Mouse (Mus musculus): Measurements from ENCODE around the gene Fam136a. TPM values are rescaled to one million over a fixed set of nuclear protein-coding genes. Genes with fewer than 3 reads are reported as not detected.
"Not testable (repeated sequence)": the region's sequence is repeated elsewhere in the genome, so short reads cannot be mapped to it uniquely, and the experiment has no call there.

Fam136a gene
- 150 and 167 TPM in 2 replicates for polyA plus RNA-seq (2016; fragmentation: Nextera tagmentation; extraction: Ambion mirVana)

DNA sequence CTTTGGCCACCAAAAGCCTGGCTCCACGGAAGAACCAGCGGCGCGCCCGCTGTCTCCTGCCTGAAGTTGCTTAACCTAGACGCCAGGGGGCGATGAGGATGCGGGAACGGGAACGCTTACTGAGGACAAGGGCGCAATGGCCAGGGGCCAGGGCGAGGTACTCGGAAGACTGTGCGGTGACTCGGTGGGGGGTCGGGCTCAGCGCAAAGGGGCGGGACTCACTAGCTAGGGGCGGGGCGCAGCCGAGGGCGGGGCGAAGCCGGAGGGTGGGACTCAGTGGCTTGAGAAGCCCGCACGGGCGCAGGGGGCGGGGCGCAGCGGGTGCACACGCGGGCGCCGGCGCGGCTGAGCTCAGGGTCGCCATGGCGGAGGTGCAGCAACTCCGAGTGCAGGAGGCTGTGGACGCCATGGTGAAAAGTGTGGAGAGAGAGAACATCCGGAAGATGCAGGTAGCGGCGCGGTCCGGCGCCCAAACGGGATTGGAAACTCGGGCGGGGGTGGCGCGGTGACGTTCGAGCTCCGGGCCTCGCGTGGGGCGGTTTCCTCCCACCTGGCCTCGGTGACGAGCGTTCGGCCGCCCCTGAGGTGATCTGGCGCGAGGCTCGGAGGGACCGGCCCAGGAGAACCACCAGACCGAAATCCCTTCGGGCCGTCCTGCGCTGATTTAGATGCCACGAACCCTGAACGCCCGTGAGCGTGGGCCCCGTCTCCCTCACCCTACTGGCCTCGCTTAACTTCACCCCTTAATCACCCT lies at the start of gene Fam136a:
TSS of gene Fam136a (plus strand) at position 276 of the 754 bp plus-strand sequence.
- peak within 1 kb of the TSS; percentile 82 for H3K4me3 ChIP-seq
- H3K4me1 ChIP-seq (replicated peaks), result peaks cover 29% of the 10 kb centered on the region
- H3K9me3 ChIP-seq, result no peaks in the 10 kb centered on the region
- peak within 1 kb of the TSS; percentile 94 for H3K27ac ChIP-seq
- no peaks in the 10 kb centered on the region for H3K27me3 ChIP-seq (ENCODE audit: insufficient read depth, poor library complexity, severe bottlenecking)
- peaks cover 26% of the 10 kb centered on the region for H3K36me3 ChIP-seq
- under 1% methylated on average over 76 of the region's 76 CpGs for WGBS
- DNase-seq (ENCODE audit: low spot score), result peak; percentile 99

DNA sequence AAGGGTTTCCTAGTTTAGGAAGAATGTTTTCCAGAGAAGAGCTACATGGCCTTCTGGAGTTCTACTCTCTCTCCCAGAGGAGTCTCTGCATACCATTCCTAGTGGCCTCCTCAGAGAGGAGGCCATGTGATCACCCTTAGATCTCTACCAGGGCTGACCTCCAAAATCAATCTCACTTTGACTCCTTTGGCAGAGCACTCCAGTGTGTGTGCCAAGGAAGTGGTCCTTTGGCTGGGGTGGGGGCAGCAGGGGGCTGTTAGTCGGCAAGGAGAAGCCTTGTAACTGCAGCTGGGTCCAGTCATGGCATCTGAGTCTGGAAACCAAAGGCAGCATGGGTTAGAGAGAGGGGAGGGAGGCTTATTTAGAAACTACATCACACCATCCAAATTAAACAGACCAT lies 48.4 kb upstream of the Fam136a start:
- Histone ChIP-seq H3K36me3 (no peaks in the 10 kb centered on the region), H3K4me3 (no peak overlapping the region), H3K27ac (no peak overlapping the region), H3K9me3 (no peaks in the 10 kb centered on the region), H3K27me3 (ENCODE audit: insufficient read depth, poor library complexity, severe bottlenecking) (no peaks in the 10 kb centered on the region), H3K4me1 (replicated peaks) (no peaks in the 10 kb centered on the region)
- 70% methylated on average over 1 of the region's 1 CpGs for WGBS
- no peak for DNase-seq (ENCODE audit: low spot score)

DNA sequence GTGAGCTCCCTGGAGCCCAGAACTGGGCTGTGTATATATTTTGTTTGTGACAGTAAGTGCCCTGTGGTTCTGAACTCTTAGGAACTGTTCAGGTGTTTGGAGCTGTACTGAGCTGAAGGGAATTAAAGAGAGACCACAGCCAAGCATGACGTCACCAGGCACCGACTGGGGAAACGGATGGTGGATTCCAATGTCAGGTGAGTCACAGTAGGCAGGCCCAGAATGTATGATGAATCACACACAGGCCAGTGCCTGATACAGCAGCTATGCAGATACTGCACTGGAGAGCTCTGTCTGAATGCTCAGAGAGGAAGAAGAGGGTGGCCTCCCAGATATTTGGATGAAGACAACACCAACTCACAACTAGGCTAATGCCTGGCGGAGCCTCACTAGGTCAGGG lies 46.6 kb upstream of the Fam136a start:
- Histone ChIP-seq H3K4me3 (no peak overlapping the region), H3K36me3 (no peaks in the 10 kb centered on the region), H3K27me3 (ENCODE audit: insufficient read depth, poor library complexity, severe bottlenecking) (no peaks in the 10 kb centered on the region), H3K9me3 (no peaks in the 10 kb centered on the region), H3K27ac (no peak overlapping the region), H3K4me1 (replicated peaks) (no peaks in the 10 kb centered on the region)
- DNase-seq (ENCODE audit: low spot score), result no peak
- 85% methylated on average over 4 of the region's 4 CpGs for WGBS

DNA sequence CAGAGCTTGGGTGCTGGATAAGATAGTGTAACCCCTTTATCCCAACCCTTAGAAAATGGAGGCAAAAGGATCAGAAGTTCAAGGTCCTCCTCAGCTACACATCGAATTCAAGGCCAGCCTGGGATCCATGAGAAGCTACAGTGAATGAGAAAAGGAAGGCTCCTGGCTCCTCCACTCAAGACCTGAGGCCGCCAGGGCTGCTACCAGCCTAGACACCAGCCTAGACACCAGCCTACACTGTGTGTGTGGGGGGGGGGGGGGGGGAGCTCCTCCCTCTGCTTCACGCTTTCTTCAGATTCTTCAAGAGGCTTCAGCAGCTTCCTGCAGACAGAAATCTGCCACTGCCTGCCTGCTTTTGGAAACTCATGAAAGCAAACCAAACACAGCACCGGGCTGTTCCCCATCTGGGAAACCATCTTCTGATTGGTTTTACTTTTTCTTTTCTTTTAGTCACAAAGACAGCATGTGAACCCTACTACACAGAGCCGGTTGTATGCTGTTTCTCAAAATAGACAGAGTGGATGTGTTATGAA lies 43.3 kb upstream of the Fam136a start:
- Histone ChIP-seq H3K9me3 (no peaks in the 10 kb centered on the region), H3K4me1 (replicated peaks) (no peaks in the 10 kb centered on the region), H3K27ac (no peak overlapping the region), H3K27me3 (ENCODE audit: insufficient read depth, poor library complexity, severe bottlenecking) (no peaks in the 10 kb centered on the region), H3K4me3 (no peak overlapping the region), H3K36me3 (no peaks in the 10 kb centered on the region)
- no peak for DNase-seq (ENCODE audit: low spot score)
- WGBS, result 86% methylated on average over 5 of the region's 5 CpGs

DNA sequence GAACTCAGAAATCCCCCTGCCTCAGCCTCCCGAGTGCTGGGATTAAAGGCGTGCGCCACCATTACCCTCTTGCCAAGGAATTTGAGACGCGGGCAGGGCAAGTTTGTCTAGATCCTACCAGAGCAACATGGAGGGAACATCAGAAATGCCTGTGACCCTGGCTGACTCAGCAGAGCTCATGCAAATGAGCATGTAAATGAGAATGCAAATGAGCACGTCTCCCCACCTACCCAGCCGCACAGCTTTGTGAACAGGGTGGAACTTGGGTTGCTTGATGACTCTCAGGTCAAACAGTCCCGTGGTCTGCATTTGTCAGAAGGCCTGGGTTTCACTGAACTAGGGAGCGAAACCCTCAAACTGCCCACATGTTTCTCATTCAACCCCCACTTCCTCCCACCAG lies 42.5 kb upstream of the Fam136a start:
- H3K27me3 ChIP-seq (ENCODE audit: insufficient read depth, poor library complexity, severe bottlenecking), result no peaks in the 10 kb centered on the region
- no peaks in the 10 kb centered on the region for H3K36me3 ChIP-seq
- no peak overlapping the region for H3K27ac ChIP-seq
- no peak for DNase-seq (ENCODE audit: low spot score)
- H3K9me3 ChIP-seq, result no peaks in the 10 kb centered on the region
- no peaks in the 10 kb centered on the region for H3K4me1 ChIP-seq (replicated peaks)
- no peak overlapping the region for H3K4me3 ChIP-seq
- WGBS, result 92% methylated on average over 9 of the region's 9 CpGs

DNA sequence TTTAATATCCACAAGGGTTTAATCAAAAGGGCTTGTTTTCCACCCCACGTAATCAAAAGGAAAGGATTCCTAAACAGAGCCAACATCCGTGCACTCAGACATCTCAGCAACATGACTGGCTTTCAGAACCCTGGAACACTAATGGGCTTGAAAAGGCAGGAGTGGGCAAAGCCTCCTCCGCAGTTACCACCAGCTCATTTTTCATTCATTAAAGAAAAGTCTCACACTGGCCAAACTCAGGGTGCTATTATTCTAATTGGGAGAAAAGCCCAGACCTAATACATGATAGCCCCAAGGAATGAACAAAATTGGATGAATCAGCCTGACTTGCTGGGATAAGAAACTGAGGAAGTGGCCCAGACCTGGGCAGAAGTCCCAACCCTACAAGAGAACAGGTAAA lies 41.0 kb upstream of the Fam136a start:
- 87% methylated on average over 3 of the region's 3 CpGs for WGBS
- Histone ChIP-seq H3K9me3 (no peaks in the 10 kb centered on the region), H3K4me3 (no peak overlapping the region), H3K27ac (no peak overlapping the region), H3K27me3 (ENCODE audit: insufficient read depth, poor library complexity, severe bottlenecking) (no peaks in the 10 kb centered on the region), H3K4me1 (replicated peaks) (no peaks in the 10 kb centered on the region), H3K36me3 (no peaks in the 10 kb centered on the region)
- no peak for DNase-seq (ENCODE audit: low spot score)

DNA sequence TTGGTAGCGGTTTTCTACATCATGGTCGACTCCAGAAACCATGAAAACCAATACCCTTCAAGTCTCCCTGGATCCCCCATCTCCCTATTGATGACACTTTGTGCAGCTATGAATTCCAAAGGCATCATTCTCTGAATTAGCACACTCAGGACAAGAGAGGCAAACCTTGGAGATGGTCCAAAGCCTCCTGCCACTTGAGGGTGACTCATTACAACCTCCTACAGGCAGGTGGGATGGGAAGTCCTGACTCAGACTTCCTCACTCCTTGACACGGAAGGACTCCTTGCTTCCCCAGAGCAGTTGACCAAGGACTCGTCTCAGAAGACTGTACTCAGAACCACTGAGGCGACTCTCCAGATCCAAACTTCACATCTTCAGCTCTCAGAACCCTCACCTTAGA lies 39.8 kb upstream of the Fam136a start:
- Histone ChIP-seq H3K4me3 (no peak overlapping the region), H3K4me1 (replicated peaks) (no peaks in the 10 kb centered on the region), H3K27ac (no peak overlapping the region), H3K27me3 (ENCODE audit: insufficient read depth, poor library complexity, severe bottlenecking) (no peaks in the 10 kb centered on the region), H3K36me3 (no peaks in the 10 kb centered on the region), H3K9me3 (peaks cover 3% of the 10 kb centered on the region; the same call in 1 of the 2 replicates)
- WGBS, result 90% methylated on average over 5 of the region's 5 CpGs
- DNase-seq (ENCODE audit: low spot score), result no peak

DNA sequence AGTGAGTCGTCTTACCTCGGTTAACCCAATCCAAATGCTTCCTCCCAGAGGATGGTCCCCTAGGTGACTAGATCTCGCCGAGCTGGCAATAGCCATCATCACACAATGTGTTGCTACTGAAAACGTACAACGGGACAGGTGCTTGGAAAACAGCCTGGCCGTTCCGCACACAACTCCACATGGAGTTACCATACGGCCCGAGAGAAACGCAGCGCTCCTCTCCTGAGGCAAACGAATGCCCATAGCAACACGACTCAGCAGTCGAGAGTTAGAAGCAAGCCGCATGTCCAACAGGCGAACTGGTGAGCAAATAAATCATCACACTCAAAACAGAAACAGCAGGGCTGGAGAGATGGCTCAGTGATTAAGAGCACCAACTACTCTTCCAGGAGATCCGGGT lies 38.6 kb upstream of the Fam136a start:
- Histone ChIP-seq H3K4me1 (replicated peaks) (no peaks in the 10 kb centered on the region), H3K27me3 (ENCODE audit: insufficient read depth, poor library complexity, severe bottlenecking) (no peaks in the 10 kb centered on the region), H3K27ac (no peak overlapping the region), H3K36me3 (no peaks in the 10 kb centered on the region), H3K4me3 (no peak overlapping the region), H3K9me3 (peaks cover 9% of the 10 kb centered on the region; the same call in 1 of the 2 replicates)
- DNase-seq (ENCODE audit: low spot score), result no peak
- WGBS, result 93% methylated on average over 18 of the region's 18 CpGs

DNA sequence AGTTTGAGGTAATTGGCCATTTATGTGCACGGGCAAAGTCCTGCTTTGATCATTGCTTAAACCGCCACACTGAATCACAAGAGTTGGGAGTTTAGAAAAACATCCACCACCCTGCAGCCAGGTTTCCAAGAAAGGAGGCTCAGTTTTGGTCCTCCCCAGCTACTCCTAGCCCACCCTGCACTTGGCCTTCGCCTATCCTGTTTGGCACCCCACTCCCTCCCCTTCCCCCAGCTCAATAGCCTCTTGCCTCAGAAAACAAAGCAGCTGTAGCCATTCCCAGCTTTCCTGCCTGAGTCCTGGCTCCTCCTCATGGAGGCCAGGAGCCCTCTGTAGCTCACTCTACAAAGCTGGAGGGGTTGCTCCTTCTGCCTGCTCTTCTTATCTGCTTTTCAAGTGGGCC lies 37.1 kb upstream of the Fam136a start:
- no peak for DNase-seq (ENCODE audit: low spot score)
- H3K27ac ChIP-seq, result no peak overlapping the region
- 78% methylated on average over 3 of the region's 3 CpGs for WGBS
- H3K36me3 ChIP-seq, result no peaks in the 10 kb centered on the region
- H3K4me1 ChIP-seq (replicated peaks), result no peaks in the 10 kb centered on the region
- H3K4me3 ChIP-seq, result no peak overlapping the region
- H3K9me3 ChIP-seq, result peaks cover 12% of the 10 kb centered on the region; the same call in 1 of the 2 replicates
- no peaks in the 10 kb centered on the region for H3K27me3 ChIP-seq (ENCODE audit: insufficient read depth, poor library complexity, severe bottlenecking)

DNA sequence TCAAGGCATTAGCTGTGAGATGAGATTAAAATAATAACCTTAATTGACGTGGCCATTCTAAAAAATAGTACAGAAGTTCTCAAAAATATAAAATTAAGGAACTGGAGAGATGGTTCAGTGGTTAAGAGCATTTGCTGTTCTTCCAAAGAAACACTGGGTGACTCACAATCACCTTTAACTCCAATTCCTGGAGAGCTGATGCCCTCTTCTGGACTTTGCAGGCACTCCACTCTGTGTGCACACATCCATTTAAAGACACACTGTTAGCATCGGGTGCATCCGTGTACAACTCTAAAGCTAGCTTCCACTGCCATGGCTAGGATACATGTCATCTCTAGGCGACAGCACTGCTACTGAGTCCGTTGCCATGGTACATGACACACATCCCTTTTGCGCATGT lies 35.5 kb upstream of the Fam136a start:
- Histone ChIP-seq H3K27me3 (ENCODE audit: insufficient read depth, poor library complexity, severe bottlenecking) (no peaks in the 10 kb centered on the region), H3K36me3 (no peaks in the 10 kb centered on the region), H3K4me3 (no peak overlapping the region), H3K9me3 (peaks cover 15% of the 10 kb centered on the region; the same call in 1 of the 2 replicates), H3K4me1 (replicated peaks) (no peaks in the 10 kb centered on the region), H3K27ac (no peak overlapping the region)
- WGBS, result 92% methylated on average over 6 of the region's 6 CpGs
- no peak for DNase-seq (ENCODE audit: low spot score)

DNA sequence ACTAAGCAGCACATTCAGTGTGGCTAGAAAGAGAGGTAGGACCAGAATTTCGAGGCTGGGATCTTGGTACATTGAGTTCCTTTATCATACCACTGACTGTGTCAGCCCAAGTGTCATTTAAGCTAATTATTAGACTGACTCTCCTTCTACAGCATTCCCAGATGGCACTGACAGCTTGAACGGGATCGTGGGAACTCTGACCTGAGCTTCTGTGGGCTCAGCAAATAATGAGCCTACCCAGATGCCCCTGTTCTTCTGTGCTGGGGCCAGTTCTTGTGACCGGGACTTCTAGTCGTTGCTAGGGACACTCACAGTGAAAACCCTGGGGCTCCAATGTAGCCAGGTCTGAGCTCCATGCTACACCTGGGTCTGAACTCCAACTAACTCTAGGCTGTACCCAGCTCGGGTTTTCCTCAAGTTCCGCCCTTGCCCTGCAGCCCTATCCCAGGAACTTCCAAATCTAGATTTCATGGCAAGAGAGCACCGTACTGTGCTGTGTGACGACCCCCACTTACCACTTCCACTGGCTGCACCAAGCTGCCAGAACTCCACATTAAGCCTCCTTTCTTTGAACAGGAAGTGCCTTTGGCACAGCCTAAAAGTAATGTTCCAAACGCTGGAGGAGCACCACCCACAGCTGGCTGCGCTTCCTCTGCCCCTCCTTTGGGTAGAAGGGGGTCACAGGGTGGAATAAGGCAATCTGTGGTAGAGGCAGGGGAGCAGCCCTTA lies 30.2 kb upstream of the Fam136a start:
- Histone ChIP-seq H3K4me3 (no peak overlapping the region), H3K27ac (no peak overlapping the region), H3K27me3 (ENCODE audit: insufficient read depth, poor library complexity, severe bottlenecking) (no peaks in the 10 kb centered on the region), H3K9me3 (0 out of 2 replicates have a peak, but pooled peaks cover 11% of the 10 kb centered on the region), H3K36me3 (no peaks in the 10 kb centered on the region), H3K4me1 (replicated peaks) (no peaks in the 10 kb centered on the region)
- WGBS, result 77% methylated on average over 11 of the region's 11 CpGs
- no peak for DNase-seq (ENCODE audit: low spot score)

DNA sequence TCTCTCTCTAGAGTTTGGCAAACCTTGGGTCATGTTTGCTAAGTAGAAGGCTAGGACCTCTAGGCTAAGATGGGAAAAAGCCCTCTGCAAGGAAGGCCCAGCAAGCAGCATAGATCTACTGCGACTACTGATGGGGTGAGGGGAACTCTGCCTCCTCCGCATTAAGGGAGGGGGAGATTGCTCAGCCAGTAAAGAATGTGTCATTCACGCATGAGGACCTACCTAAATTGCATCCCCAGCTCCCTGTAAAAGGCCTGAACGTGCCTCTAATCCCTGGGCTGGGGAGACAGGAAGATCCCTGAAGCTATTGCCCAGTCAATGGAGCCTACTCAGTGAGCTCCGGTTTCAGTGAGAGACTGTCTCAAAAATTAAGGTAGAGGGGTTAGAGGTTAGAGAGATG lies 29.6 kb upstream of the Fam136a start:
- Histone ChIP-seq H3K27me3 (ENCODE audit: insufficient read depth, poor library complexity, severe bottlenecking) (no peaks in the 10 kb centered on the region), H3K4me3 (no peak overlapping the region), H3K9me3 (0 out of 2 replicates have a peak, but pooled peaks cover 11% of the 10 kb centered on the region), H3K36me3 (no peaks in the 10 kb centered on the region), H3K27ac (no peak overlapping the region), H3K4me1 (replicated peaks) (no peaks in the 10 kb centered on the region)
- 76% methylated on average over 5 of the region's 5 CpGs for WGBS
- DNase-seq (ENCODE audit: low spot score), result no peak

DNA sequence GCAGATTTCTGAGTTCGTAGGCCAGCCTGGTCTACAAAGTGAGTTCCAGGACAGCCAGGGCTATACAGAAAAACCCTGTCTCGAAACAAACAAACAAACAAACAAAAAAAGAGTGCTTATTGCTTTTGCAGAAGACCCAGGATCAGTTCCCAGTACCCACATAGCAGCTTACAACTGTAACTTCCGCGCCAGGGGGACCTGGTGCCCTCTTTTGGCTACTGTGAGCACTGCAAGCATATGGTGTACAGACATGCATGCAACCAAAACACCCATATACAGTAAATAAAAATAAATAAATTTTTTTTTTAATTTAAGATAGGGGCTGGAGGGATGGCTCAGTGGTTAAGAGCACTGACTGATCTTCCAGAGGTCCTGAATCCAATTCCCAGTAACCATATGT lies 29.1 kb upstream of the Fam136a start:
- not testable (repeated sequence) for H3K36me3 ChIP-seq; H3K27me3 ChIP-seq (ENCODE audit: insufficient read depth, poor library complexity, severe bottlenecking); H3K4me3 ChIP-seq; H3K4me1 ChIP-seq (replicated peaks); DNase-seq (ENCODE audit: low spot score); H3K9me3 ChIP-seq; H3K27ac ChIP-seq
- 88% methylated on average over 4 of the region's 4 CpGs for WGBS

Data from hindbrain, embryonic 10.5 days (tissue).